Mouse (Mus musculus) liver, adult 2 months (tissue): ENCODE results near the gene Smg1.

Experiments
- CTCF ChIP-seq: fragments of 200-500 bp; IDR thresholded peaks from 2 replicates; pipeline ENCODE4 v1.5.1; 2011; ENCODE audit warnings: low read depth, low read length, control low read depth
- POLR2A ChIP-seq: fragments of 200-500 bp; IDR thresholded peaks from 2 replicates; pipeline ENCODE4 v1.6.1; 2011; ENCODE audit warnings: low read length, control low read depth; ENCODE audit not compliant: insufficient read depth; ENCODE audit errors: extremely low read depth

DNA sequence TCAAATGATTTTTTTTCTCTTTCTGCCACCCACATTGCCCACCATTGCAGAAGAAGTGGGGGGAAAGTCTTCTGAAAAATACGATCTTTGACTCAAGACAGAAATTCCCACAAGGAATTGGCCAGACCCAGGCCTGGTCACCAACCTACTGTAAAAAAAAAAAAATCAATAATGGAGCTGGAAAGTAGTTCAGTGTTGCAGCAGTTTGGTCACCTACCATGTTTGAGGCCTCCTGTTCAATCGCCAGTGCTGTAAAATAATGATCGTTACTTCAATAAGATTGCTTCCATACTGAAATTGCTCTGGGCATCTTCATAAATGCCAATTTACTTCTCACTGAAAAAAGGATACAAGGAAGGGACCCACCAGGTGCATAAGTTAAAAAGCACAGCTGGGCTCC is 1.8 kb upstream of the Smg1 start:
- no peak for TF ChIP-seq POLR2A
- no peak for TF ChIP-seq CTCF
